Mouse (Mus musculus) intestine, embryonic 14.5 days (tissue): ENCODE measurements around the gene Antxr2. TPM values are rescaled to one million over a fixed set of nuclear protein-coding genes. Genes with fewer than 3 reads are reported as not detected.

Experiments used
- ATAC-seq: fragments of 200-750 bp; cut with Nextera tagmentation; replicated peaks from 2 replicates; pipeline ENCODE4 v1.8.0; 2017; ENCODE audit warnings: low read depth, moderate number of reproducible peaks, moderate TSS enrichment, moderate library complexity; ENCODE audit not compliant: low FRiP score, low TSS enrichment
- DNase-seq: peaks from one replicate; pipeline ENCODE4 v3.0.0-alpha.2; 2018; ENCODE audit warnings: low spot score
- H3K27ac ChIP-seq: fragments of 300-500 bp; sonication (generic); 2 replicates; pipeline ENCODE4 v1.5.1; 2014; ENCODE audit warnings: low read depth, mild to moderate bottlenecking, control low read depth
- H3K27me3 ChIP-seq: fragments of 300-500 bp; sonication (generic); replicated peaks from 2 replicates; pipeline ENCODE4 v1.6.1; 2014; ENCODE audit warnings: low read length, control low read depth; ENCODE audit not compliant: control insufficient read depth, insufficient read depth
- H3K36me3 ChIP-seq: fragments of 300-500 bp; sonication (generic); 2 replicates; pipeline ENCODE4 v1.6.1; 2014; ENCODE audit warnings: low read length, control low read depth; ENCODE audit not compliant: control insufficient read depth, insufficient read depth
- H3K4me1 ChIP-seq: fragments of 300-500 bp; sonication (generic); replicated peaks from 2 replicates; pipeline ENCODE4 v1.6.1; 2014; ENCODE audit warnings: low read length, control low read depth, mixed read lengths; ENCODE audit not compliant: control insufficient read depth, insufficient read depth
- H3K4me2 ChIP-seq: fragments of 300-500 bp; sonication (generic); 2 replicates; pipeline ENCODE4 v1.6.1; 2014; ENCODE audit warnings: low read length
- H3K4me3 ChIP-seq: fragments of 300-500 bp; sonication (generic); 2 replicates; pipeline ENCODE4 v1.5.1; 2014; ENCODE audit warnings: low read depth, low read length, control low read depth, mixed read lengths
- H3K9ac ChIP-seq: fragments of 300-500 bp; sonication (generic); 2 replicates; pipeline ENCODE4 v1.6.1; 2014; ENCODE audit warnings: mild to moderate bottlenecking, low read length
- H3K9me3 ChIP-seq: fragments of 300-500 bp; sonication (generic); 2 replicates; pipeline ENCODE4 v1.6.1; 2016; ENCODE audit warnings: low read length, control low read depth; ENCODE audit not compliant: control insufficient read depth
- WGBS: fragments of 180-500 bp; shearing (Covaris S2); extraction: QIAGEN DNeasy Blood & Tissue Kit; methylation state at CpG from one replicate; pipeline ENCODE4 v1.1.7; 2014; 5-methylcytosine and 5-hydroxymethylcytosine counted together
- polyA plus RNA-seq: library from polyadenylated mRNA; unstranded; fragments of >200 nt; fragmentation: Nextera tagmentation; extraction: Ambion mirVana; gene quantifications from 2 replicates; pipeline ENCODE4 v1.2.1, GENCODE M21; 2014

Antxr2 gene
- polyA plus RNA-seq, 1 experiment from 2014 or later = 24.6 TPM

DNA sequence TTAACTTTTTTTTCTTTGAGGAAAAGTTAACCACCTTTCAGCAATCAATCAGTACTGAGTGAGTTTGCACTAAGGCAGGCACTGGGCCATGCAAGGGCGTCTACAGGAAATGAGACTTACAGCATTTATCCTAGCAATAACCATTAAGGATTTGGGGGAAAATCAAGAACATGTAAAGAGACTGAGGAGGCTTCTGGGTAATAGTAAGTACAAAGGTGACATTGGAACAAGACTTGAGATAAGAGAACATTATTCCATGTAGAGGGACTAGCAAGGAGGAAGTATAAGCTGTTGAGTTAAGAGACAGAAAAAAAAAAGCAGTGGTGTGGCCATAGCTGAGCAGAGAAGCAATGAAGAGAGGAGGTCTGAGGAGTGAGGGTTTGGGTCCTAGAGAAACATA lies 57.5 kb downstream of the Antxr2 start:
- DNase-seq = no peak
- no peaks in the 10 kb centered on the region for H3K27me3 ChIP-seq
- H3K4me2 ChIP-seq = no peak overlapping the region
- no peak overlapping the region for H3K9ac ChIP-seq
- H3K36me3 ChIP-seq = peaks cover 10% of the 10 kb centered on the region; the same call in 1 of the 2 replicates
- H3K4me3 ChIP-seq = no peak overlapping the region
- no peaks in the 10 kb centered on the region for H3K9me3 ChIP-seq
- no peaks in the 10 kb centered on the region for H3K4me1 ChIP-seq
- WGBS = 63% methylated on average over 1 of the region's 1 CpGs
- H3K27ac ChIP-seq = no peak overlapping the region
- no peak for ATAC-seq

- H3K4me3 ChIP-seq = no peak overlapping the region
- no peak overlapping the region for H3K9ac ChIP-seq
- no peak overlapping the region for H3K27ac ChIP-seq
- H3K9me3 ChIP-seq = no peaks in the 10 kb centered on the region
- H3K27me3 ChIP-seq = no peaks in the 10 kb centered on the region
- WGBS = 86% methylated on average over 4 of the region's 4 CpGs
- H3K36me3 ChIP-seq = peaks cover 10% of the 10 kb centered on the region; the same call in 1 of the 2 replicates
- ATAC-seq = no peak
- no peak for DNase-seq
- H3K4me2 ChIP-seq = no peak overlapping the region
- H3K4me1 ChIP-seq = no peaks in the 10 kb centered on the region
Measured at GRCm38 (mm10) chr5:97972029-97972428, 58.8 kb downstream of the Antxr2 start.

- Histone ChIP-seq H3K27me3 (no peaks in the 10 kb centered on the region), H3K4me1 (no peaks in the 10 kb centered on the region), H3K36me3 (peaks cover 10% of the 10 kb centered on the region; the same call in 1 of the 2 replicates), H3K4me2 (no peak overlapping the region), H3K4me3 (no peak overlapping the region), H3K9ac (no peak overlapping the region), H3K27ac (no peak overlapping the region), H3K9me3 (no peaks in the 10 kb centered on the region)
- DNase-seq = no peak
- ATAC-seq = no peak
- WGBS = 32% methylated on average over 3 of the region's 3 CpGs
Measured at GRCm38 (mm10) chr5:97971236-97971635, 59.6 kb downstream of the Antxr2 start.

- DNase-seq (no peak), ATAC-seq (no peak)
- Histone ChIP-seq H3K4me3 (no peak overlapping the region), H3K36me3 (peaks cover 19% of the 10 kb centered on the region; the same call in 1 of the 2 replicates), H3K27me3 (no peaks in the 10 kb centered on the region), H3K4me2 (no peak overlapping the region), H3K9ac (no peak overlapping the region), H3K4me1 (no peaks in the 10 kb centered on the region), H3K9me3 (no peaks in the 10 kb centered on the region), H3K27ac (no peak overlapping the region)
- WGBS = 83% methylated on average over 5 of the region's 5 CpGs
Measured at GRCm38 (mm10) chr5:97967044-97967443, 63.8 kb downstream of the Antxr2 start.

DNA sequence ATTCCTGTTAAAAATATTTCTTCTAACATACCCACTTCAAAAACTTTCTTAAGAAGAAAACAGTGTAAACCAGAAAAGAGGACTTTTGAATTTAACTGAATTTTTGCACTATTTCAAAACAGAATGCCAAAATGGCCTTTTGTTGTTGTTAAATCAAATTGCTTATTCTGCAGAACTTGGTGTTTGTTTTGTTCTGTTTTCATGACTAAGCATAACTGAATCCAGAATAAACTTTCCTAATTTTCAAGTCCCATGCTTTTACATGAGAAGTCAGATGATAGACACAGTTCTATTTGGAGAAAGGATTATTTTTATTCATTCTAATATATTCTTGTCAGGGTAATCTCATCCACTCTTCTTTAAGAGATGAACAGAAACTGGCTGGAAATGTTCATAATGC lies 64.7 kb downstream of the Antxr2 start:
- H3K9me3 ChIP-seq = no peaks in the 10 kb centered on the region
- peaks cover 19% of the 10 kb centered on the region; the same call in 1 of the 2 replicates for H3K36me3 ChIP-seq
- DNase-seq (no peak), ATAC-seq (no peak)
- H3K4me2 ChIP-seq = no peak overlapping the region
- no peaks in the 10 kb centered on the region for H3K27me3 ChIP-seq
- H3K4me1 ChIP-seq = no peaks in the 10 kb centered on the region
- H3K9ac ChIP-seq = no peak overlapping the region
- H3K4me3 ChIP-seq = no peak overlapping the region
- no peak overlapping the region for H3K27ac ChIP-seq

- no peak overlapping the region for H3K27ac ChIP-seq
- no peak overlapping the region for H3K9ac ChIP-seq
- H3K4me2 ChIP-seq = no peak overlapping the region
- no peak for DNase-seq
- no peaks in the 10 kb centered on the region for H3K27me3 ChIP-seq
- peaks cover 26% of the 10 kb centered on the region; the same call in 1 of the 2 replicates for H3K36me3 ChIP-seq
- no peaks in the 10 kb centered on the region for H3K9me3 ChIP-seq
- WGBS = 75% methylated on average over 2 of the region's 2 CpGs
- ATAC-seq = no peak
- no peaks in the 10 kb centered on the region for H3K4me1 ChIP-seq
- no peak overlapping the region for H3K4me3 ChIP-seq
Measured at GRCm38 (mm10) chr5:97964444-97964843, 66.4 kb downstream of the Antxr2 start.

- no peaks in the 10 kb centered on the region for H3K4me1 ChIP-seq
- peaks cover 26% of the 10 kb centered on the region for H3K36me3 ChIP-seq
- H3K4me3 ChIP-seq = no peak overlapping the region
- no peak for DNase-seq
- no peaks in the 10 kb centered on the region for H3K9me3 ChIP-seq
- H3K9ac ChIP-seq = no peak overlapping the region
- 62% methylated on average over 3 of the region's 3 CpGs for WGBS
- H3K27me3 ChIP-seq = no peaks in the 10 kb centered on the region
- ATAC-seq = no peak
- H3K27ac ChIP-seq = no peak overlapping the region
- no peak overlapping the region for H3K4me2 ChIP-seq
Measured at GRCm38 (mm10) chr5:97962512-97962911, 68.3 kb downstream of the Antxr2 start.

DNA sequence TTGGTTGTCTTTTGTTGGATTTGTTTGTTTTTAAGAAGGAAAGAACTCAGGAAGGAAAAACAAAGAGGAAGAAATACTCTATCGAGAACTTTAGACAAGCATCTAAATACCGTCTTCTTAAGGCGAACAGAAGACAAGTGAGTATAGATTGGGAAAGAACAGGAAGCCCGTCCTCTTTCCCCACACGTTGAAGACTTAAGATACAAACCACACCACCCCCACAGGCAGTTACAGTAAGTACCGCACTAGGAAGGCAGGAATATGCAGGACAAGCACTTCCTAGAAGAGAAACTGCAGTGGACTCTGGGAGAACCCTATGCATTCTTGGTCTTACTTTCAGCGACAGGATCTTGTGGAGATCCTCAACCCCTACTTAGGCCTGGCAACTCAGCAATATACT lies 69.1 kb downstream of the Antxr2 start:
- H3K27ac ChIP-seq = no peak overlapping the region
- no peak overlapping the region for H3K9ac ChIP-seq
- ATAC-seq (no peak), DNase-seq (no peak)
- H3K36me3 ChIP-seq = peaks cover 26% of the 10 kb centered on the region
- no peaks in the 10 kb centered on the region for H3K4me1 ChIP-seq
- no peaks in the 10 kb centered on the region for H3K27me3 ChIP-seq
- H3K9me3 ChIP-seq = no peaks in the 10 kb centered on the region
- WGBS = 76% methylated on average over 7 of the region's 7 CpGs
- no peak overlapping the region for H3K4me2 ChIP-seq
- no peak overlapping the region for H3K4me3 ChIP-seq

- Histone ChIP-seq H3K36me3 (peaks cover 26% of the 10 kb centered on the region), H3K9ac (no peak overlapping the region), H3K27me3 (no peaks in the 10 kb centered on the region), H3K4me1 (no peaks in the 10 kb centered on the region), H3K4me2 (no peak overlapping the region), H3K4me3 (no peak overlapping the region), H3K27ac (no peak overlapping the region), H3K9me3 (no peaks in the 10 kb centered on the region)
- no peak for ATAC-seq
- no peak for DNase-seq
- WGBS = 53% methylated on average over 2 of the region's 2 CpGs
Measured at GRCm38 (mm10) chr5:97959651-97960050, 71.2 kb downstream of the Antxr2 start.
